Mouse (Mus musculus) testis, adult 2 months (tissue): ENCODE results near the gene Gdi2. TPM values are rescaled to one million over a fixed set of nuclear protein-coding genes. Genes with fewer than 3 reads are reported as not detected.

Source experiments
- H3K27ac ChIP-seq: fragments of 200-500 bp; 2 replicates; pipeline ENCODE4 v1.5.1; 2012; ENCODE audit warnings: low read depth, low read length; ENCODE audit not compliant: control insufficient read depth, insufficient read depth
- H3K27me3 ChIP-seq: fragments of 200-500 bp; 2 replicates; pipeline ENCODE4 v1.6.1; 2012; ENCODE audit warnings: mild to moderate bottlenecking, low read length, moderate library complexity; ENCODE audit not compliant: control insufficient read depth, insufficient read depth
- H3K36me3 ChIP-seq: fragments of 200-500 bp; 2 replicates; pipeline ENCODE4 v1.6.1; 2012; ENCODE audit warnings: mild to moderate bottlenecking, low read length; ENCODE audit not compliant: control insufficient read depth, insufficient read depth
- H3K4me1 ChIP-seq: fragments of 200-500 bp; 2 replicates; pipeline ENCODE4 v1.6.1; 2012; ENCODE audit warnings: low read length; ENCODE audit not compliant: control insufficient read depth, insufficient read depth
- H3K4me3 ChIP-seq: fragments of 200-500 bp; 2 replicates; pipeline ENCODE4 v1.5.1; 2012; ENCODE audit warnings: low read depth, mild to moderate bottlenecking, low read length, moderate library complexity, mixed read lengths; ENCODE audit not compliant: control insufficient read depth
- CTCF ChIP-seq: fragments of 200-500 bp; IDR thresholded peaks from 2 replicates; pipeline ENCODE4 v1.5.1; 2012; ENCODE audit warnings: low read depth, mild to moderate bottlenecking, inconsistent platforms, low read length, moderate library complexity; ENCODE audit not compliant: control insufficient read depth, insufficient read depth, insufficient replicate concordance
- POLR2A ChIP-seq: fragments of 200-500 bp; IDR thresholded peaks from 2 replicates; pipeline ENCODE4 v1.6.1; 2012; ENCODE audit warnings: low read depth, mild to moderate bottlenecking, inconsistent platforms, low read length, moderate library complexity; ENCODE audit not compliant: control insufficient read depth
- polyA plus RNA-seq: library from polyadenylated mRNA; depleted of rRNA; stranded (reverse); fragments of >200 nt; gene quantifications from 2 replicates; pipeline ENCODE4 v1.2.3, GENCODE M21; 2012

The Gdi2 gene
- polyA plus RNA-seq, 1 experiment, result 214 TPM

- no peaks in the 10 kb centered on the region for H3K4me1 ChIP-seq
- H3K27me3 ChIP-seq, result no peaks in the 10 kb centered on the region
- H3K4me3 ChIP-seq, result no peak overlapping the region
- H3K27ac ChIP-seq, result no peak overlapping the region
- H3K36me3 ChIP-seq, result no peaks in the 10 kb centered on the region
- TF ChIP-seq CTCF (no peak), POLR2A (no peak)
Observed at GRCm38 (mm10) chr13:3563130-3563529, 25.3 kb downstream of the Gdi2 start.

GRCm38 (mm10) chr13:3563953-3564352 is 26.1 kb downstream of the Gdi2 start:
- no peak overlapping the region for H3K27ac ChIP-seq
- TF ChIP-seq POLR2A (no peak), CTCF (no peak)
- no peaks in the 10 kb centered on the region for H3K27me3 ChIP-seq
- no peaks in the 10 kb centered on the region for H3K4me1 ChIP-seq
- H3K36me3 ChIP-seq, result no peaks in the 10 kb centered on the region
- no peak overlapping the region for H3K4me3 ChIP-seq

- TF ChIP-seq POLR2A, result no peak
- no peak for TF ChIP-seq CTCF
- no peaks in the 10 kb centered on the region for H3K4me1 ChIP-seq
- no peak overlapping the region for H3K4me3 ChIP-seq
- no peaks in the 10 kb centered on the region for H3K27me3 ChIP-seq
- no peak overlapping the region for H3K27ac ChIP-seq
- no peaks in the 10 kb centered on the region; the same call in 1 of the 2 replicates for H3K36me3 ChIP-seq
Observed at GRCm38 (mm10) chr13:3590789-3591188, 52.9 kb downstream of the Gdi2 start.

- no peaks in the 10 kb centered on the region for H3K4me1 ChIP-seq
- no peaks in the 10 kb centered on the region; the same call in 1 of the 2 replicates for H3K36me3 ChIP-seq
- H3K27ac ChIP-seq, result no peak overlapping the region
- H3K4me3 ChIP-seq, result no peak overlapping the region
- TF ChIP-seq CTCF (no peak), POLR2A (no peak)
- H3K27me3 ChIP-seq, result no peaks in the 10 kb centered on the region
Observed at GRCm38 (mm10) chr13:3594311-3594710, 56.4 kb downstream of the Gdi2 start.

GRCm38 (mm10) chr13:3596232-3596631 is 58.4 kb downstream of the Gdi2 start:
- TF ChIP-seq POLR2A (no peak), CTCF (no peak)
- Histone ChIP-seq H3K4me1 (no peaks in the 10 kb centered on the region), H3K36me3 (no peaks in the 10 kb centered on the region; the same call in 1 of the 2 replicates)

GRCm38 (mm10) chr13:3609780-3610117 is 71.9 kb downstream of the Gdi2 start:
- Histone ChIP-seq H3K27ac (peak overlapping the region; percentile 100), H3K27me3 (no peaks in the 10 kb centered on the region), H3K36me3 (no peaks in the 10 kb centered on the region), H3K4me1 (no peaks in the 10 kb centered on the region; the same call in 1 of the 2 replicates), H3K4me3 (peak overlapping the region; percentile 100)
- TF ChIP-seq CTCF (no peak), POLR2A (no peak)

More at GRCm38 (mm10) chr13:3596232-3596631, 58.4 kb downstream of the Gdi2 start:
- Histone ChIP-seq H3K4me3 (no peak overlapping the region), H3K27me3 (no peaks in the 10 kb centered on the region), H3K27ac (no peak overlapping the region)

- peak overlapping the region; percentile 100 for H3K4me3 ChIP-seq
- no peaks in the 10 kb centered on the region; the same call in 1 of the 2 replicates for H3K4me1 ChIP-seq
- H3K36me3 ChIP-seq, result no peaks in the 10 kb centered on the region
- TF ChIP-seq CTCF, result no peak
- TF ChIP-seq POLR2A, result peak; percentile 48; the same call in 1 of the 2 replicates
- H3K27ac ChIP-seq, result peak overlapping the region; percentile 100
- no peaks in the 10 kb centered on the region for H3K27me3 ChIP-seq
Observed at GRCm38 (mm10) chr13:3610118-3610794, 72.4 kb downstream of the Gdi2 start.
